Mouse (Mus musculus): ENCODE measurements around the gene Serpinb9b. TPM values are rescaled to one million over a fixed set of nuclear protein-coding genes. Genes with fewer than 3 reads are reported as not detected.
A peak's percentile ranks its signal among the peaks of the same experiment; 100 is the strongest.
"Not testable (repeated sequence)": the region's sequence is repeated elsewhere in the genome, so short reads cannot be mapped to it uniquely, and the experiment has no call there.

Gene Serpinb9b
- total RNA-seq (2021) = under 1 TPM in 1 of 2 experiments, not detected in 1; 0.16 TPM

DNA sequence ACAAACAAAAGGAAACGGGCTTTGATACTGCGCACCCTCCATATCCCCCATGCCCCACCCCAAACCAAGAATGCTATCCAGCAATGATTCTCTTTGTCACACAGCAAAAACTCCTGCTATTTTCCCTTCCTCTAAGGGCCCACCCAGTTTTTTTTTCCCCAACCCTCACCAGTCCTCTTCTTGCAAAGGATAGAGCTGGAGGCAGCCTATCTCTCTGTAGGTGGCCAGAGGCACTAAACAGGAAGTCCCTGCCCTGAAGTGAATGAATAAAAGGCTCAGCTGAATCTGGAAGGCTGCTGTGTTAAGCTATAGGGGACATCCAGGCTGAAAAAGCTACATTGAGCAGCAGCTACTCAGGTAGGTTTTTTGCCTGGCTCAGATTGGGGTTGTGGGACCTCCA, at the start of gene Serpinb9b:
Gene Serpinb9b, plus strand, starts transcription at position 173 of the 400 bp plus-strand sequence.
- intact Hi-C loops (cut with DNase I) = no loop called here
- no peak for DNase-seq

DNA sequence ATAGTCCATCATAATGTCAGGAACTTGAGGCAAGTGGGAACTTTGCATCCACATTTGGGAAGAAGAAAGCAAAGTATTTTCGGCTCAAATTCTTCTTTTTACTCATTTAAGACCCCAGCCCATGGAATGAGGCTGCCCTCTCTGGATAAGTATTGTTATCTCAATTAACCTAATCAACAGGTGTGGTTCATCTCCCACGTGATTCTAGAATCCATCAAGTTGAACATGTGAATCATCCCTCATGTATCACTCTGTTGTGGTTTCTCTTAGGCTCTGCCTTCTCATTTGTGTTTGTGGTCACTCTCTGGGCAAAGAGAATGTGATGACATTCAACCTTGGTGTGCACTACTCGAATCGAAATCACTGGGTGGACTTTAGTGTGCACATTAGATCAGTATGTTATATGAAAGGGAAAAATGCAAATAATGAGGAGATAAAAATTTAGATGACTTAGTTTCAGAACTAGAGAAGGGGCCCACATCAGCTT, 44.6 kb upstream of the Serpinb9b start:
- intact Hi-C loops (cut with DNase I) = no loop called here
- no peak for DNase-seq

DNA sequence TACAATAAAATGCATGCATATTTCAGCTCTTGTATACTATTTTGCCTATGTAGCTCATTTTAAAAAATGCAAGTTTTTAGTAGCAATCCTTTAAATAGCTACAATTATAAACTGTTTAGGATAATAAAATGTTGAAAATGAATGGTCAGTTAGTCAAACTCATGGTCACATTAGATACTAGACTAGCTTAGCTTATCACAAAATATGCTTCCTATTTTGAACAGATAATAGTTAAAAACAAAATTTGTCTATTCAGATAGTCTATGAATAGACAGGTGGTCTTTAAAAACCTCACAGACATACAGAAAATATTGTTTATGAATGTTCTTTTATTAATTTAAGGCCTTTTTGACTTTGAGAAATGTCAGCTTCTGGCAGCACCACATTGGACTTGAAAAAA, 41.0 kb upstream of the Serpinb9b start:
- intact Hi-C loops (cut with DNase I) = no loop called here
- no peak for DNase-seq

DNA sequence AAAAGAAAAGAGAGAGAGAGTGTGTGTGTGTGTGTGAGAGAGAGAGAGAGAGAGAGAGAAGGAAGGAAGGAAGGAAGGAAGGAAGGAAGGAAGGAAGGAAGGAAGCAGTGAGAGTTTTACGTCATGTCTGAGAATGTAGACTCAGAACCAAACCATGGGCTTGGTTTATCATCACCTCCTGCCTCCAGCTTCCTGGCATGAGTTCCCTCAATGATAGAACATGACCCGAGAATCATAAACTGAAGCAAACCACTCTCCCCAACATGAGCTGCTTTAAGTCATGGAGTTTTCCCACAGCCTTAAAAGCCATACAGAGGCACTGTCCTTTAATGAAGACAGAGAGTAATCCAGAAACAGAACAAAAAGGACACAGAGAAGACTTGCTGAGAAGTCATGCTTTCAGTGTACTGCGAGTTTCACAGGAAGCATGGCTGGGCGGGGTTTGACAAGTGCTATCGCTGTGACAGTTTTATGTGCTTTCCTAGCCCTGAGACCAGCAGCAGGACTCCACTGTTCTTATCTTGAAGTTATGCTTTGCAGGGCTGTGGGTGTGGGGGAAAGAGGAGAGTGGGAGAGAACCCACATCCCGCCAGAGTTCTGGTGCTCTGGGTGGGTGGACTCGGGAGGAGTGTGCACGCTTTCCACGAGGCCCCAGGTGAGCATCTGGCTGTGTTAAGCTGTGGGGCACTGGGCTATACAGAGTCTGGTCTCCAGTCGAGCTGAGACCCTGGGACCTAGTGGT, 33.9 kb upstream of the Serpinb9b start:
- intact Hi-C loops (cut with DNase I) = no loop called here
- DNase-seq = no peak

DNA sequence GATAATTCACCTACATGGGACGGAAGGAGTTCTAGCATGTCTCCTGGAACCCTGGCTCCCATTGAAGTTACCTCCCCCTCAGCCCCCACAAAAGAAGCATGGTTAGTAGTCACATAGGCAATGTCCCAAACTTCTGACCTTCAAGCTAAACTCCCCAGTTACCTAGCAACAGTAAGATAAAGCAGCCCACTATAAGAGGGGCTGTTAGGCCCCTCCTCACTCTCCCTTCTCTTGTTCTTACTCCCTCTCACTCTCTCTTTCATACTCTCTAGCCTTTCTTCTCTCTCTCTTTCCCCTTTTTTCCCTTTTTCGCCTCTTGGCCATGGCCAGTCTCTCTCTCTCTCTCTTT, 33.3 kb upstream of the Serpinb9b start:
- no peak for DNase-seq
- intact Hi-C loops (cut with DNase I) = no loop called here

DNA sequence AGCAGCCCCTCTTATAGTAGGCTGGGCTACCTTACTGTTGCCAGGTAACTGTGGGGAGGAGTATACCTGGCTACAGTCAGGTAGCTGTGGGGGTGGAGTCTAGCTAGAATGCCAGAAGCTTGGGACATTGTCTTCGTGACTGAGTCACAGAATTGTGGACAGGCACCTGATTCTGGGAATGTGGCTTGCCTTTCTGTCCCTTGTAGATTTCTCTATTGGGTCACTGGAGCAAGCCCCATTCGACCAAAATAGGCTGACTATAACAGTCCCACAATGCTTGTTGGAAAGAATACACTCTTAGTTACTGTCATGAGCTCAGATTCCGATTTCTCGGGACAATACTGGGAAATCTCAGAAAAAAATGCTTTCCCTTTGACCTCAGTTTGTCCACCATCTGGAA, 32.2 kb upstream of the Serpinb9b start:
- intact Hi-C loops (cut with DNase I) = no loop called here
- DNase-seq = no peak

DNA sequence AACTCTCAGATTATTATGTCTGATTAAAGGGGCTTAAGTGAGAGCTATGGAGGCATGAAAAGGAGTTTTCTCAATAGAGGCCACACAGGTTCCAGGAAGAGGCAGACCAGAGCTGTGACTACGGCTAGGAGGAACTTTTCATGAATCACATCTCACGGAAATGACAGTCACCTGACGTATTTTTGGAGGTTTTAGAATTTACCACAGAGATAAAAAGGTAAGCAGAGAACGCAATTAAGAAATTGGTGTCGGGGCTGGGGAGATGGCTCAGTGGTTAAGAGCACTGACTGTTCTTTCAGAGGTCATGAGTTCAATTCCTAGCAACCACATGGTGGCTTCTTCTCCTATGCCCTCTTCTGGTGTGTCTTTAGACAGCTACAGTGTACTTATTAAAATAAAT, 25.9 kb upstream of the Serpinb9b start:
- no peak for DNase-seq
- intact Hi-C loops (cut with DNase I) = no loop called here

DNA sequence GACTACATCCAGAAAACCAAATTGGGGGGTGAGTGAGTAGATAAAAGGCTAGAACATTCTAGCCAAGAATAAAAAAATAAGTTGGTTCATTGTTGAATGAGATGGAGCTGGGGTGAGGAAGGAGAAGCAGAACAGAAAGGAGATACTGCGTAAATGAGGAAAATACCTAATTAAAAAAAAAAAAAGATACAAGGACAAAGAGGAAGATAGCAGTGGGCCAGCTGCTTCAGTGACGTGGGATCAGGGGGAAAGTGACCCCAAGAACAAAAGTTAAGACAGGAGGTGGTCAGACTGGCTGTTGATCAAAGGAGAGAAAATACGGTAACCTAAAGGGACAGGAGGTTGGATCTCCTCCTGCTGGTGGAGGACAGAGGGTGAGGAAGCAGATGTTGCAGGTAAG, 24.3 kb upstream of the Serpinb9b start, which contains the start of gene Serpinb9:
Gene Serpinb9, plus strand, starts transcription at position 301 of the 400 bp plus-strand sequence.
- DNase-seq = no peak
- intact Hi-C loops (cut with DNase I) = no loop called here

DNA sequence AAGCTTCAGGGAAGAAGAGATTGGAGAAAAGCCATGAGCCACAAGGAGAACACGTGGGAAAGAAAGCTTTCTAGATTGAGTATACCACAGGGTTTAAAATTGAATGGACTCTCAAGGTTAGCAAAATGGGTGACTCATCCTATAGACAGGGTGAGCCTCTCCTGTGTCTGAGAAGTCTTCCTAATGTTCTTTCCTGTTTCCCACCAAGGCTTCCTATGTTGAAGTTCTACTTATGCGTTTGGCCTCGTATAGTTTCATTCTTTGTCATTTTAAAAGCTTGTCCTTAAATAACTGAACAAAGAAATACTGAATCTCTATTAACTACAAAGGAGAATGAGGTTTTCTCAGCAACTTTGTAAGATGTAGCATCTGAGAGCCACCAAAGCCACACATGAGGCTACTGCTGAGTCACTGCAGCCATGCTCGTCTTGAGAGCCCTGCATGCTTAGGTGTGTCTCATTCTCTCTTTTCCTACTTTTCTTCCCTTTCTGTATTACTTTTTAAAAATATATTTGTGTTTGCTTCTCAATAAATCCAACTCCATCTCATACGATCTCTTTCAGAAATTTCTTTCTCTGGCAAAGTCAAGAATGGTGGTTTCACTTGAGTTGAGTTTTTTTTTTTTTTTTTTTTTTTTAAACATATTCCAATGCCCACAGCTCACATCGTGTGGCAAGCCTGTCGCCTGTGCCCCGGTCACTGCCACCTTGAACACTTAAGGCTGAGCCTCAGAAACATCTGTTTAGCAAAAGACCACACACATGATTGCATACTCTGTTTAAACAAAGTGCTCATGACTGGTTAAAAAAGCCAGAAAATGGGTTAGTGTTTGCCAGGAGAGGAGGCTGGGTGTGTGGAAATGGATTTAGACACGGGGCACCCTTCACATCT, 23.4 kb upstream of the Serpinb9b start:
- DNase-seq = no peak
- intact Hi-C loops (cut with DNase I) = no loop called here

DNA sequence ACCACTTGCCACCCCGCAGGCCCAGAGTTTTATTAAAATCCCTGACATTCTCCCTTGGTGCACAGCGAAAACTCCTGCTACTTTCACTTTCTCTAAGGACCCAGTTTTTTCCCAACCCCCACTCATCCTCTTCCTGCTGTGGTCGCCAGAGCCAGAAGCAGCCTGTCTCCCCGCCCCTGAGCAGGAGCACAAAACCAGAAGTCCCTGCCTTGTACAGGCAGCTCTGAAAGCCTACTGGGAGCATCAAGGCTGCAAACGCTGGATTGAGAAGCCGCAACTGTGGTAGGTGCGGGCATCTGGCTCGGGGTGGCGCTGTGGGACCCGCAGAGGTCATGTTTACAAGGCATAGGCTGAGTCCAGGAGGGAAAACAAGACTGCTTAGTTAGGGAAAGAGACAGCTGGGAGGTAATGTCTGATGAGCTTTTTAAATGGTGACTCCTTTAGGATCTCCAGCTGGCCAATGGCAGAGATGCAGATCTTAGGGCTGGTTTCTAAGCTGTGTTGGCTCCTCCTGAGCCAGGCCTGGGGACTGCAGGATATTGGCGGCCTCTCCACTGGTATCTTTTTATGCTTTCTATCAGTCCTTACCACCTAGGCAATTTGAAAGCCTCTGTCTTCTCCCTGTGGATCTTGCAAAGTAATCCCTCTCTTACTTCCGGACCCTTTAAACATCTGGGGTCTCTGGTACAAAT, 22.7 kb upstream of the Serpinb9b start:
- DNase-seq = peak; percentile 82
- intact Hi-C loops (cut with DNase I) = no loop called here

DNA sequence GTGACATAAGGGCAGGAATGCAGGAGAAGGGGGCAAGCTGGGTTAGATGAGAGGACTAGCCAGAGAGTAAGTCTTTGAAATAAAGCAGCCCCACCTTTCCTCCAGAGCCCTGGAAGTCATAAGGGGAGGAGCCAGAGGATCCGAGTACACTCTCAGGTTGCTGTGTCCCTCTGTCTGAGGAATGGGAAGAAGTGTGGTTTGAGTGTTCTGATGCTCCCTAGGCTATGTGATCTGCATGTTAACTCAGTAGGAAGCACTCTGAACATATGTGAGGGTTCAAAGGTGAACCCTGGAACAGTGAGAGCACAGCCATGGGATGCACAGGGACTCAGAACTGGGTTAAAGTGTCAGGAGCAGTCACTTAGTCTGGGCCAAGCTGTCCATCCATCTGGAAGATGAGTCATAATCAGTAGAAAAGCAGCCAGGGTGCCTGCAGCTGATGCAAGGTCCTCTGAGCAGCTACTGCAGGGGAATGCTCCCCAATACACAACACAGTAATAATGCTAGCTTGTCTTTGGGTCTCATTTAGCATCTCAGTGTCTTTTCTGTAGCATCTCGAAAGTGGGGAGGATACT, 21.6 kb upstream of the Serpinb9b start:
- intact Hi-C loops (cut with DNase I) = no loop called here
- no peak for DNase-seq

DNA sequence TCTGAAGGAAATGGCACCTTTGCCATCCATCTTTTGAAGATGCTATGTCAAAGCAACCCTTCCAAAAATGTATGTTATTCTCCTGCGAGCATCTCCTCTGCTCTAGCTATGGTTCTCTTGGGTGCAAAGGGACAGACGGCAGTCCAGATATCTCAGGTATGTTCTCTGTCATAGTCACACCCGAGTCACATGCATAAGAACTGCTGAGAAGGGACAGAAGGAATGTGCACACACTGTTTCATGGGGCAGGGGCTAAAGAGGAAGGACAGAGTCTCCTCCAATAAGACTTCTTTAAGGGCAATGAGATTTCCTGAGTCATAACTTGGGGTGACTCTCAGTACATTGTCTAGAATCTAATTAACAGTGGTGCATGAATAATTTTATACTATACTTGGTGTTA, 20.7 kb upstream of the Serpinb9b start:
- intact Hi-C loops (cut with DNase I) = no loop called here
- no peak for DNase-seq

DNA sequence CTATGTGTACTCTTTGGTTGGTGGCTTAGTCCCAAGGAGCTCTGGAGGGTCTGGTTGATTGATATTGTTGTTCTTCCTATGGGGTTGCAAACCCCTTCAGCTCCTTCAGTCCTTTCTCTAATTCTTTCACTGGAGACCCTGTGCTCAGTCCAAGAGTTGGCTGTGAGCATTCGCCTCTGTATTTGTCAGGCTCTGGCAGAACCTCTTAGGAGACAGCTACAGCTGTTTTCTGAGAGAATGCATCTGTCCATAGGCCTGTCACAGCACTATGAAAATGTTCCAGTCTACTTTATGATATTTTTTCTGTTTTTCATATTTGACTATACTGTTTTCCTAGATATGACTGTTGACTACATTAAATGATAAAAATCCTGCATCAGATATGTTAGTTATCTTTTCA, 14.8 kb upstream of the Serpinb9b start:
- intact Hi-C loops (cut with DNase I) = no loop called here

DNA sequence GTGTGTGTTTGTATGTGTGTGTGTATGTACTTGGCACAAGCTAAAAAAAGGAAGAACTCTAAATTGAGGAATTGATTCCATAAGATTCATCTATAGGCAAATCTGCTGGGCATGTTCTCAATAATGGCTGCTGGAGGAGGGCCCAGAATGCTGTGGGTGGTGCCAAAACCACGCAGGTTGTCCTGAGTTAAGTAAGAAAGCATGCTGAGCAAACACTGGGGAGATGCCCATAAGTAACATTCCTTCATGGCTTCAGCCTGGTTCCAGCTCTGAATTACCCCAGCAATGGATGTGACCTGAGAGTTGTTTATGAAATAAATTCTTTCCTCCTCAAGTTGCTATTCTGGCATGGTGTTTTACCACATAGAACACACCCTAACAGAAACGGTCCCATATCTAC, 13.9 kb upstream of the Serpinb9b start:
- intact Hi-C loops (cut with DNase I) = no loop called here
- no peak for DNase-seq

More for the DNA sequence above, 14.8 kb upstream of the Serpinb9b start:
- DNase-seq = no peak

DNA sequence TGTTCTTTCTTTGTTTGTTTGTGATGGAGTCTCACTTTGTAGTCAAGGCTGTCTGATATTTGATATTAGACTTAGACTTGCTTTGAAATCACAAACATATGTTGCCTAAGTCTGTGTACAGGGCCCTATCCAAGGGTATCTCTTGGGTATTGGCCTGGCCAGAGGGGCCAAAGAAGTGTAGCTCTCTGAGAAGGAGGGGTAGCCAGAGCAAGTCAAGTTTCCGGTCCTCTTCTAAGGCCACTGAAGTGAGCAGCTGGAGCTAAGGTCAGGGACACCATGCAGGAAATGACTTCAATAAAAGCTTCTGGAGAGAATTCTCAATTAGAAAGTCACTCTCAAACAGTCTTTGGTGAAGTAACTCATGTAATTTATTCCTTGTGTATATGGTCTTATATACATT, 4.8 kb upstream of the Serpinb9b start:
- no peak for DNase-seq
- intact Hi-C loops (cut with DNase I) = no loop called here

DNA sequence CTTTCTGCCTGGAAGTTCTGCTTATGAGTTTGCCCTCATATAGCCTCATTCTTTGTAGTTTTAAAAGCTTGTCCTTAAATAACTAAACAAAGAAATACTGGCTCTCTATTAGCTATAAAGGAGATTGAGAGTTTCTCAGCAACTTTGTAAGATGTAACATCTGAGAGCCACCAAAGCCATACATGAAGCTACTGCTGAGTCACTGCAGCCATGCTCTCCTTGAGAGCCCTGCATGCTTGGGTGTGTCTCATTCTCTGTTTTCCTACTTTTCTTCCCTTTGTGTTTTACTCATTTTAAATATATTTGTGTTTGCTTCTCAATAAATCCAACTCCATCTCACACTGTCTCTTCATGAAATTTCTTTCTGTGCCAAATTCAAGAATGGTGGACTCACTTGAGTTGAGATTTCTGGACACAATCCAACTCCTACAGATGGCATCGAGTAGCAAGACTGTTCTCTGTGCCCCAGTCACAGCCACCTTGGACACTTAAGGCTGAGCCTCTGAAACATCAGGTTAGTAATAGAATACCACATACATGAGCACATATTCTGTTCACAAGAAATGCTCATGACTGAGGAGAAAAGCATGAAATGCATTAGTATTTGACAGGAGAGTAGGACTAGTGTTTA, 674 bp upstream of the Serpinb9b start:
- intact Hi-C loops (cut with DNase I) = no loop called here
- no peak for DNase-seq

DNA sequence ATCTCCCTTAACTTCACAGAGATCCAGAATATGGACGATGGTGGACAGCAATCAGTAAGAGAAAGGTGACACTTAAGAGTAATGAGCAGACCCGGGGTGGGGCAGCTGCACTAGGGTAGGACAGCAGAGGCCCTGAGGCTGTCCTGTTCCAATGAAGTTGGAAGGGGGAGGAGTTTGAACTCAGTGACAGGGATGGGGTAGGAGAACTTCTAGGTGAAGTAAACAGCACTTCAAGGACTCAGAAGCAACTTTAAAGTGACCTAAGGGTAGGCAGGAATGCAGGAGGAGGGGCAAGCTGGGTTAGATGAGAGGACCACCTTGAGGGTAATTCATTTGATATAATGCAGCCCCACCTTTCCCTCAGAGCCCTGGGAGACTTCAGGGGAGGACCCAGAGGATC, 930 bp downstream of the Serpinb9b start:
- DNase-seq = no peak
- intact Hi-C loops (cut with DNase I) = no loop called here

DNA sequence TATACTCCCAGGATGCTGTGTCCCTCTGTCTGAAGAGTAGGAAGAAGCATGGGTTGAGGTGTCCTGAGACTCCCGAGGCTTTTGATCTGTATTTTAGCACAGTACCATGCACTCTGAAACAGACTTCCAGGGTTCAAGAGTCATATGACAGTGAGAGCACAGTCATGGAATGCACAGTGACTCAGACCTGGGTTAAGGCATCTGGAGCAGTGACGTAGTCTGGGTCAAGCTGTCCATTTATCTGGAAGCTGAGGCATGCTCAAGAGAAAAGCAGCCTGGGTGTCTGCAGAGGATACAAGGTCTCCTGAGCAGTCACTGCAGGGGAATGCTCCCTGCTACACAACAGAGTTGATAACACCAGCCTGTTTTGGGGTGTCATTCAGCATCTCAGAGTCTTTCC, 1.3 kb downstream of the Serpinb9b start:
- intact Hi-C loops (cut with DNase I) = no loop called here

DNA sequence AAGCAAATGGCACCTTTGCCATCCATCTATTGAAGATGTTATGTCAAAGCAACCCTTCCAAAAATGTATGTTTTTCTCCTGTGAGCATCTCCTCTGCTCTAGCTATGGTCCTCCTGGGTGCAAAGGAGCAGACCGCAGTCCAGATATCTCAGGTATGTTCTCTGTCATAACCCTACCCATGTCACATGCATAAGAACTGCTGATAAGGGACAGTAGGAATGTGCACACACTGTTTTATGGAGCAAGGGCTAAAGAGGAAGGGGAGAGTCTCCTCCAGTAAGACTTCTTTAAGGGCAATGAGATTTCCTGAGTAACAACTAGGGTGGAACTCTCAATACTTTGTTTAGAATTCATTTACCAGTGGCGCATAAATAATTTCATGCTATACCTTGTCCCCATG, 2.3 kb downstream of the Serpinb9b start:
- intact Hi-C loops (cut with DNase I); DNase-seq: not testable (repeated sequence)

More for the DNA sequence above, 1.3 kb downstream of the Serpinb9b start:
- no peak for DNase-seq

DNA sequence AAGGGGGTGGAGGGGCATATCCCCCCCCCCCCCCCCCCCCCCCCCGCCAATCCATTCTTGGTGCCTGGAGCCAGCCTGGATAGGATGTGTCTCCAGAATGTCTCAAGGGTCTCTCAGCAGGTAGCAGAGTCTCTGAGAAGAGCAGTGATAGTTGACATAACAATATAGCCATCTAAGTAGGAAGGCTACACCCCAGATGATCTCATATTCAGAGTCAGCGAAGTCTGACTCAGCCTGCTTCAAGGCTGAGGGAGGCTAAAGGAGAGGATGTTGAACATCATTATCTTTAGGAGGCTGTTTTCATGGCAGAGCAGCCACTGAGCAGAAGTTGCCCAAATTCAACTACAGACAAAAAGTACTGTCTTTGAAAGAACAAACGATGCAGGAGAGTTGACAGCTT, 3.1 kb downstream of the Serpinb9b start:
- DNase-seq = no peak
- intact Hi-C loops (cut with DNase I) = no loop called here

All from left cerebral cortex, postnatal 4 days (tissue).